Mouse (Mus musculus) adrenal gland, adult 18-20 months (tissue): ENCODE data around the gene Jmjd1c. TPM values are rescaled to one million over a fixed set of nuclear protein-coding genes. Genes with fewer than 3 reads are reported as not detected.

Experiments
- DNase-seq, 2 experiments: peaks; one replicate each; pipeline ENCODE4 v3.0.0; 2021 to 2022; ENCODE audit warnings: low spot score in 2 of 2
- total RNA-seq, 2 experiments: library from RNA; stranded (reverse); gene quantifications; 1 replicate in 1 of 2; 2 replicates in 1 of 2; pipeline ENCODE4 v1.2.3; 2021

Gene Jmjd1c
- total RNA-seq, 2 experiments from 2014 or later: 44.4 to 49.7 TPM

DNA sequence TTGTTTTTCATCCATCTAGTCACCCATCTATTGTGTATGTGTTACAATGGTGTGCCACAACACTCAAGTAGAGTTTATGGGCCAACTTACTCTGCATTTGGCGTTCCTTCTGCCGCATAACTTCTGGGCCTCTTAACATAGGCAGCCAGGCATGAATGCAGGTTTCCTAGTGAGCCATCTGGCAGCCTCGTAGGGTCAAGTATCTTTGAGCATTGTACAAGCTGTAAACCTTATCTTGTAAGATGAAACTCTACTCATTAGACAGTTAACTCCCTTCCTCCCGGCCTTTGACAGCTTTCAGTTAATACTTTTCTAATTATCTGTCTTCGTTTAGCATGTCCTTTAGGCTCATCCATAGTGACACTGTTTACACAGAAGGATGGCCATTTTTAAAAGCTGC is 125.4 kb downstream of the Jmjd1c start:
- DNase-seq: no peak

DNA sequence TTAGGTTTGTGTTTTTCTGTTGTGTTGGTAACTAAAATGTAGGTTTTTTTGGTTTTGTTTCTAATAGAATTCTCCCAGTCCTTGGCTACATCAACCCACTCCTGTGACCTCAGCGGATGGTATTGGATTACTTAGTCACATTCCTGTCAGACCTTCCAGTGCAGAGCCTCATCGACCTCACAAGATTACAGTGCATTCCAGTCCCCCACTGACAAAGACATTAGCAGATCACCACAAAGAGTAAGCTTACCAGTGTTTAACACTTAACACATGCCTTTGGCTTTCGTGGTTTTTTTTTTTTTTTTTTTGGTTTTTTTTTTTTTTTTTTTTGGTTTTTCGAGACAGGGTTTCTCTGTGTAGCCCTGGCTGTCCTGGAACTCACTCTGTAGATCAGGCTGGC is 128.0 kb downstream of the Jmjd1c start:
- no peak for DNase-seq

DNA sequence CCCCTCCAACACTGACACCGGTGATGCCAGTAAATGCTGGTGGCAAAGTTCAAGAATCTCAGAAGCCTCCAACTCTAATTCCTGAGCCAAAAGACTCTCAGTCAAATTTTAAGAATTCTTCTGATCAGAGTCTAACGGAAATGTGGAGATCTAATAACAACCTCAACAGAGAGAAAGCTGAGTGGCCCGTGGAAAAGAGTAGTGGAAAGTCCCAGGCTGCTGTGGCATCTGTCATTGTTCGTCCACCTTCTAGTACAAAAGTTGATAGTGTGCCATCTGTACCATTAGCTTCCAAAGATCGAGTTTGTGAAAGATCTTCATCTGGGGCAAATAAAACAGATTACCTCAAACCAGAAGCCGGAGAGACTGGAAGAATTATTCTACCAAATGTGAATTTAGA is 129.6 kb downstream of the Jmjd1c start:
- no peak for DNase-seq

DNA sequence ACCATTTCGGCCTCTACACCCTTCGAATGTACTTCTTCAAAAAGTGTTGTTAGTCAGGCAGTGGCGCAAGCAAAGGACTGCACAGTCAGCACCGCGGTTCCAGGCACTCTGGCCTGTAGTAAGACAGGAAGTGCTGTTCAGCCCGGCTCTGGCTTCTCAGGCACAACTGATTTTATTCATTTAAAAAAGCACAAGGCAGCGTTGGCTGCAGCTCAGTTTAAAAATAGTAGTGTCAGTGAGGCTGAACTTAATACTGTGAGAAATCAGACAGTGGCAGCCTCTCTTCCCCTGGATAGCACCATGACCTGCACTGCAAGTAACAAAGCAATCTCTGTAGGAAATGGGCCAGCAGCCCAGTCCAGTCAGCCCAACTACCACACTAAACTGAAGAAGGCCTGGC is 130.2 kb downstream of the Jmjd1c start:
- DNase-seq: peak in 1 of 2 experiments; percentile 36

DNA sequence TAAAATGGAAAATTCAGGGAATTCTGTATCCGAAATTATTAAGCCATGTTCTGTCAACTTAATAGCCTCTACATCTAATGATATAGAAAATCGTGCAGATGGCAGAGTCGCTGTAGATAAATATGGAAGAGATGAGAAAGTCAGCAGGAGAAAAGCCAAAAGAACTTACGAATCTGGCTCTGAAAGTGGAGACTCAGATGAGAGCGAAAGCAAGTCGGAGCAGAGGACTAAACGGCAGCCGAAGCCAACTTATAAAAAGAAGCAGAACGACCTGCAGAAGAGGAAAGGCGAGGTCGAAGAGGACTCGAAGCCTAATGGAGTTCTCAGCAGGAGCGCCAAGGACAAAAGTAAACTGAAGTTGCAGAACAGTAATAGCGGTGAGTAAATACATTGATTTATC is 130.6 kb downstream of the Jmjd1c start:
- no peak for DNase-seq

DNA sequence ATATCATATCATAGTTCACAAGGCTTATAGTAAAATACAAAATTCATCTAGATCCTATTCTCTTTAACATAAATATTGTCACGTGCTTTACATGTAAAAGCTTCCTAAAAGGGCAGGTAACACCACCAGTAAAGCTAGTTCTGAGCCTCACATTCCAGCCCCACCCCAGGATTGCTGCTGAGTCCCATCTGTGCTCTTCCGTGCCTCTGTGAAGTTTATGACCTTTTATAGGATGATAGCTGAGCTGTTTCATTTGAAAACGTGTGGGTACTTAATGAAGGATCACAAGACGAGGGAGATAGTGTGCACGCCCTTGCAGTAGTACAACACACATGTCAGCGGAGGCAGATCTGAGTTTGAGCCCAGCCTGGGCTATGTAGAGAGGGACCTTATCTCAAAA is 134.5 kb downstream of the Jmjd1c start:
- DNase-seq: no peak

DNA sequence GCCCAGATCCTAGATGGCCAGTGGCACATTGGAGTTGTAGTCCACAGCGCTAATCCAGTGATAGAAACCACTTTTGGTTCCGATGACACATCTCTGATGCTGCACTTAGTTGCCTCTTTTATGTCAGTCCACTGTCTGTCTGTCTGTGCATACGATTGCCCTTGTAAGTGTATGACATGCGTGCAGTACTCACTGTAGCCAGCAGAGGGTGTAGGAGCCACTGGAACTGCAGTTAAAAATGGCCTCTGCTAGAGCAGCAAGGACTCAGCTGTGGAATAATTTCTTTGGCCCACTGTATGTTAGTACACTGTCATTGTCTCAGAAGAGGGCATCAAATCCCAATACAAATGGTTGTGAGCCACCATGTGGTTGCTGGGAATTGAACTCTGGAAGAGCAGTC is 151.2 kb downstream of the Jmjd1c start:
- no peak for DNase-seq

DNA sequence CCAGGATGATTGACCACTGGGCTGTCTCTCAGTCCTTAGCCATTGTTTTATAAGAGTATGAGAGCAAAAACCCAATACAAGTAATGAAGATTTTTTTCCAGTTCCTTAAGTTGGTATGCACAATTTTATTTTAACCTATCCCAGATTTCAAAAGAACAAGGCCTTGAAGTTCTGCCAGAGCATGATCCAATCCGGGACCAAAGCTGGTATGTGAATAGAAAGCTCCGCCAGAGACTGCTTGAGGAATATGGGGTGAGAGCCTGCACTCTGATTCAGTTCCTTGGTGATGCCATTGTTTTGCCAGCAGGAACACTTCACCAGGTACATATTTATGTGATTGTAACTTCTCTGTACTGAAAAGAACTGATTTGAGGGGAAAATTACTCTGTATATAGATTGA is 153.6 kb downstream of the Jmjd1c start:
- no peak for DNase-seq

DNA sequence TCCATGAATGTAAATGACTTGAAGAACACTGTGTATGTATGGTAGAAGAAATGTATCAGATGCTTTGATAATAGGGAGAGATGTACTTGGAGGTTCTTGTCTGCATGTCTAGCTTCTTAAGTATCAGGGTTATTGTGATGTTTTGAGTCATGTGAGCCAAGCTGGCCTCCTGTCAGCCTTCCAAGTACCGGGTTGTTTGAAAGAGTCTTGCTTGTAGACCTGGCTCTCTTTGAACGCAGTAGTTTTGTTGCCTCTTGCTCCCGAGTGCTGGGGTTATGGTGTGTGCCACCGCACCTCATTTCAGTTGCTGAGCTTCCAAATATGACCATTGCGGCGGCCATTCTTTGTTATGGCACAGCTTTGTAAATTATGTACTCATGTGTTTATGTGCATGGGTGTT is 154.9 kb downstream of the Jmjd1c start:
- no peak for DNase-seq

DNA sequence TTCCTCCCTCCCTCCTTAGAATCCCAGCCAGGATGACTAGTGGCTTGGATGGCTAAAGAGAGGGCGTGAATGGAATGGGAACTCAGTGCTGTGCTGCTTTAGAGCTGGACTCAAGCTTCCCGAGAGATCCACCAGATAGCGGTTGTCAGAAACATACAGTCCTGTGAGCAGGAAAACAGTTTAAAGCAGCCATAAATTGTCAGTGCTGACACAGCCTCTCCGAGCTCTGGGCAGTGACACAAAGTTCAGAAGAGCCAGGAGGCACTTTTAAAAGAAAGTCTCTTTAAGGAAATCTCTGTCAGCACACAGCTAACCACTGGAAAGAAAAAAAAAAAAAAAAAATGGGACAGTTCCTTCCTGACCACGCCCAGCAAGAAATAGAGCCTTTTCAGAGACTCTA is 156.4 kb downstream of the Jmjd1c start:
- no peak for DNase-seq

DNA sequence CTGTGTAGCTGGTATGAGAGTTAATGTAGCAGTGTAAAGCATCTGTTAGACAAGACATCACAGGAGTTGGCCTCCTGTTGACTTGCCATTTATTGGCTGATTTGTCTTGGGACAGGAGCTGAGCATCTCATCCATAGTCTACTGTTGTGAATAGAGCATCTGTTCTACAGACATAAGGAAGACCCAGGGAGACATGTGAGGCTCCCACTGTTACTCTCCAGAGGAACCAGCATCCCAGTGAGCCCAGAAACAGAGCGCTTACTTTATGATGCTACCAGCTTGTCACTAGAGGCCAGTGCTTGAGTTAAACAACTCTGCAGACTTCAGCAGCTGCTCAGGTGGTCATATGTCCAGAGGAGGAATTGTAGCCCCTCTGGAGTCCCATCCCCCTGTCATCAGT is 157.2 kb downstream of the Jmjd1c start:
- no peak for DNase-seq

DNA sequence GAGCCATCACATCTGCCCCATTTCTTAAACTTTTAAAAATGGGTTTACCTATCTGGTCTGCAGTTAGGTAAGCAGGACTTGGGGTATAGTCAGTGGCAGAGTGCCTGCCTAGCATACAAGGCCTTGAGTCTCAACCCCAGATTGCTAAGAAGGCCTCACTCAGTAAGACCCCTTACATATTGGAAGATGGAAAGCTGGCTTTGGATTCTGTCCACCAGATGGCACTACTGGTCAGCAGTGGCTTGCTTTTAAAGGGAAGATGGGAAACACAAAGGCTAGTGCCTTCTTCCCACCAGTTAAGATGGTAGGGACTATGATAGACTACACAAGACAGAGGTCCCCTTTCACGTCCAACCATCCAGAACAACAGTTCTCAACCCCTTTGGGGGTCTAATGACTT is 168.9 kb downstream of the Jmjd1c start:
- peak; percentile 29 to 48 for DNase-seq

DNA sequence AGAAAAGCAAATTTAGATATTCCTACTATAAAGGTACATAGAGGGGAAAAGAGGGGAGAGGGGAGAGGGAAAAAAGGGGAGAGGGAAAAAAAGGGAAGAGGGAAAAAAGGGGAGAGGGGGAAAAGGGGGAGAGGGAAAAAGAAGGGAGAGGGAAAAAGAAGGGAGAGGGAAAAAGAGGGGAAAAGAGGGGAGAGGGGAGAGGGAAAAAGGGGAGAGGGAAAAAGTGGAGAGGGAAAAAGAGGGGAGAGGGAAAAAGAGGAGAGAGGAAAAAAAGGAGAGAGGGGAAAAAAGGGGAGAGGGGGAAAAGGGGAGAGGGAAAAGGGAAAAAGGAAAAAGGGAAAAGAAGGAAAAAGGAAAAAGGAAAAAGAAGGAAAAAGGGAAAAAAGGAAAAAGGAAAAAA is 180.0 kb downstream of the Jmjd1c start:
- DNase-seq: no peak

DNA sequence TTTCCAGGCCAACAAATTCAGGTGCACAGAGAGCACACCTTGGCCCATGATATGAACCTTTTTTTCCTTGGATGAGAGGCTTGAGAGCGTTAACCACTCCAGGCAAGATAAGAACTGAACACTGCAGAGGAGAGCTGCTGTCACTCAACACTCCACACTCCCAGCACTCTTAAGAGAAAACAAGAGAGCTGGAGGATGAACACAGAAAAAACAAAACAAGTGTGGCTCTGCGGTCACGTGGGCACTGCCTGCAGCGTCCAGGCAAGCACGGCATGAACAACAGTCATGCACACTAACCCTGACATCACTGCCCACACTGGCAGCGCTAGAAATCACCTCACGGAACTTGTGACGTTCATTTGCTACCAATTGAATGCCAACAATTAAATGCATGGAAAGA is 185.9 kb downstream of the Jmjd1c start:
- DNase-seq: no peak

DNA sequence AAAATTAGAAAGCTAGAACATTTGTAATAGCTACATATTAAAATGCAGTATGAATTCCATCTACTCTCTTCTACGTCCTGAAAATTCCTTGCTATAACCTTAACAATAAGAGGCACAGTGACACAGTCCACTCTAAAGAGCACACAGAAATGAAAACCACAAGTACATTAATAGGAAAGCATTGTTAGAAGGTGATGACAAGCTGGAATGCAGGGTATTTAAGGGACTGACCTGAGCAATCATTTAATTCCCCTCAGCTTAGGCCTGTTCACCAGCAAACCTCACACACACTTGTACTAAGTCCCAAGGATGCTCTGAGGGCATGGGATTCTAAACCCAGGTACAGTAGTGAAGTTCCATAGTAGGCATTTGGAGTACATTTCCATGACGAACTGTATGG is 186.6 kb downstream of the Jmjd1c start:
- no peak for DNase-seq

DNA sequence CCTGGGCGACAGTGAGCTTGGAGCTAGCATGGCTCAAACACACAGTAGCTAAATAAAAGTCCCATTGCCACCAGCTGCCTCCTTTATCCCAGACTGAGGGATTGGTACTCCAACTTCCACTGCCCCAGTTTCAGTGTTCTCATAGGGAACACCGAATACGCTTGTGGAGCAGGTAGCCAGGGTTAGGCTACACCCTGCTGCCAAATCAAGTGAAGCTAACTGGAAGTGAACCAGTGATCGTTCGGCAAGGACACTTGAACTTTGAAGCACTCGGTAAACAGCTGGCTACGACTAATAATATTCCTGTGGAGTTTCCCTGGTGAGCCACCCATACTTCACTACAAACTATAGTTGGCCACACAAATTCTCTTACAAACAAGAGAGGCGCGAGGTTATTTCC is 187.6 kb downstream of the Jmjd1c start:
- DNase-seq: no peak

DNA sequence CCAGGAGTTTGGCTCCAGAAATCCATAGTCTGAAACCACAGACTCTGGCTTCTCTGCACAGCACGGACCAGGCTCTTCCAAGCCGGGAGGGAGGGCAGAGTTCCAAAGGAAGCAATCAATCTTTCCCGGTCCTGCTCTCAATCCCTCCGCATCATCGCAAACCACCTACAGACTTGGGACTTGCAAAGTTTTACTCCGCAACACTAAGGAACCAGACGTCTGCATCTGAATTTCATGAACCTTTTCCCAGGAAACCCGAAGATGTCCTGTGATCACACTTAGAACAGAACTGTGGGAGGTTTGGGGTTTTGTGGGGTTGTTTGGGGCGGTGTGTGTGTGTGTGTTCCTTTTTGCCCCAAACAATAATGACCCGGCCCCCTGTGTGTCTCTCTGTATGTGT is 188.4 kb downstream of the Jmjd1c start:
- DNase-seq: peak; percentile 35 to 40

DNA sequence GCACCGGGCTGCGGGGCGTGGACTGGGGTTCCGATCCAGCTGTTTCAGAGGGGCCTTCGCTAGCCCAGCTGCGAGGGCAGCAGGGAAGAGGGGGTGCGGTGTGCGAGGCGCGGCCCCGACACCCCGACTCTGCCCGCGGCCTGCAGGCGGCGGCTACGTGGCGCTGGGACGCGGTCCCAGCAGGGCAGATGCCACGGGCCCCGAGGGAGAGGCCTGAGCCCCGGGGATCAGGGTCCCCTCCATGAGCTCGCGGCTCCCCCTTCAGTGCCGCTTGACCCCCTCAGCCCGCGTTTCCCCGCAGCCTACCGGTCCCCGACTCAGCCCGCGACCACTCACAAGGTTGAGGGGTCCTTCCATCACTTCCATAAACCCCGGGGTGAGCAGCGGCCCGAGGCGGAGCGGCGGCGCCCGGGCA is 188.8 kb downstream of the Jmjd1c start:
- DNase-seq: peak; percentile 49 to 57

DNA sequence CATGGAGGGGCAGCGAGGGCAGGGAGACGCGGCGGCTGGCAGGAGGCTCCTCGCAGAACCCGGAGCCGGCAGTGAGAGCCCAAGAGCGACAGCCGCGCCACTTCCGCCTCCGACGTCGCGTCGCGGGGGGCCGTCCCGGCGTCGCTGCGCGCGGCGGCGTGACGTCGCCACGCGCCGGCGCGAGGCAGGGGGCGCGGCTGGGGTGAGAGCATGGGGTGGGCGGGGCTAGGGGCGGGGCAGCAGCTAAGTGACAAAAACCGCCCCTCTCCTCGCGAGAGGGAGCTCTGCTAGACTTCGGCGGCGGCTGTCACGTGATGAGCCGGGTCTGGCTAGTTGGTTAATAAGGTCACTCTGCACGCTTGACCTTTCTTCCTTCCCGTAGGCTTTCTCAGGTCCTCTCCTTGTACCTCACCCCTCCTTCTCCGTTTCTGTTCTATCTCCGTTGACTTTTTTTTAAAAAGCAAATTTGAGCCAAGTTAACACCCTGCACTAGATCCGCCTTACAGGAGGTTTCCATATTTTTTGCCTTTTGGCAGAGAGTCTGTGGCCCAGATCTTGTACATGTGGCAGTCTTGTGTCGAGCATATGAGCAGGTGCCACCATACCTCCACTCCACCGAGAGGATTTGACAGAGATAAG is 189.4 kb downstream of the Jmjd1c start, which contains the start of gene Nrbf2:
Gene Nrbf2 (minus strand): TSS at position 130 of the 639 bp plus-strand sequence.
- DNase-seq: peak; percentile 69 to 75

DNA sequence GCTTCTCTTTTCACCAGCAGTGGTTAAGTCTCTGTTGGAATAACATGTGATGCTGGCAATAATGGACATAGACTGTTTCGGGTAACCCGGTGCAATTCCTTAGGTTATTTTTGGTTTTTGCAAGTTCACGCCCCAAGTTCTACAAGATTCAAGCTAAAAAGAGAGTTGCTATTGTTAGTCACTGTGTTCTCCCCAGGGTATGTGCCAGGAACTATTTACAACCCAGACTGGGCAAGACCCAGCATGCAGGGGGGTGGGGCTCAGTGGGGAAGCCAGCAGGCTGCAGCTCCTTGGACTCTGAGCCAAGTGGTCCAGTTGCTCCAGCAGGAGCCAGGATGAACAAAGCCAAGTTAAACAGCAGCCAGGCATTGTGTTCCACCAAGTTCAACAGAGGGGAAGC is 192.0 kb downstream of the Jmjd1c start:
- peak in 1 of 2 experiments; percentile 49 for DNase-seq

DNA sequence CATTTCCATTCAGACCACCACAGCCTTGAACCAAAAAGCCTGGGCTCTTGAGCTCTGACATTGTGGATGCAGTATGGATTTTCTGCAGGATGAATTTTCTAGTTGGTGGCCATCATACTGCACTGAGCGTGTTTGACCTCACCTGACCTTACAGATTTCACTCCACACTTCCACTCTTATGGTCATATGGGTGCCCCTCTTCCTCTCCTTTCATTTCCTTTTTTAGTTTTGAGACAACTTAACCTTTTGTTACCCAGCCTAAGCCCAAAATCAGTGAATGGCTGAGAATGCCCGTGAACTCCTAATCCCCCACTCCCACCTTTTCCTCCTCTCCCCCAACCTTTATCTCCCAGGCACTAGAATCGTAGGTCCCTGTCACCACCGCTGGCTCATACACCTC is 194.7 kb downstream of the Jmjd1c start:
- no peak for DNase-seq

DNA sequence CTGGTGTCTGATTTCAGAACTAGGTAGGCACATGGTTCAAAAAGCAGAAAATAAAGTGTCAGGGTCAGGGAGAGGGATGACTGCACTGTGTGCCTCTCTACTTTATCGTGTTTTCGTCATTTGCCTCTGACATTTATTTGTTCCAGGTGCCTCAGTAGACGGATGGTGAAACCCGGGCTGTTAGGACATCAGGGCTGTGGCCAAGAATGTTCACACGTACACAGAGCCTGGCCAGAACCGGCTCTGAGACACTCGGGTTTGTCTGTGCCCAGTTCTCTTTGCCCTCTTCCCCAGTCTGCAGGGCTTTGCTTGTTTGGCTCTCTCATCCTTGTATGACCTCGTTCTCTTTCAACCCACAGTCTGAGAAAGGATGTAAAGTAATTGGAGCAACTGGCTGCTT is 195.2 kb downstream of the Jmjd1c start:
- DNase-seq: no peak

DNA sequence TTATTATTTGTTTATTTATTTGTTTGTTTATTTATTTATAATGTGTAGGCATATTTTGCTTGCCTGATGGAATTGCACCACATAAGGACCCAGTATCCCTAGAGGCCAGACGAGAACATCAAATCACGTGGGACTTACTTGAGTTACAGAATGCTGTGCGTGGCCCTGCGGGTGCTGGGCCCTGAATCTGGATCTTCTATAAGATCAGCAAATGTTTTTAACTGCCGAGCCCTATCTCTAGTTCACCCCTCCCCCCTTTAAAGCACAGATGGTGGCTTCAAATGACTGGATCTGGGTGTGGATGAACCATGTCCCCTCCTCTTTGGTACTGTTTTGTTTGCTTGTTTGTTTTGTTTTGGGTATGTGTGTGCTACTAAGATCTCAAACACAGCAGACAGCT is 199.4 kb downstream of the Jmjd1c start:
- no peak for DNase-seq
